Mouse (Mus musculus) heart, postnatal 0 days (tissue): ENCODE measurements at regions not wholly inside any gene's neighbourhood (a gene's known extent, or its start where the extent isn't known, plus 50 kb on each side); places are given as distances from the start of the nearest gene placed in this dataset.

ENCODE experiments used
- ATAC-seq: fragments of 200-750 bp; cut with Nextera tagmentation; 2 replicates; pipeline ENCODE4 v1.8.0; 2017; ENCODE audit warnings: low read depth, moderate number of reproducible peaks, moderate library complexity; ENCODE audit not compliant: insufficient read depth
- DNase-seq: peaks from one replicate; pipeline ENCODE4 v3.0.0-alpha.2; 2016; ENCODE audit warnings: low spot score
- H3K27ac ChIP-seq: fragments of 300-500 bp; sonication (generic); 2 replicates; pipeline ENCODE4 v1.5.1; 2014; ENCODE audit warnings: low read depth, mild to moderate bottlenecking
- H3K27me3 ChIP-seq: fragments of 300-500 bp; sonication (generic); 2 replicates; pipeline ENCODE4 v1.6.1; 2014; ENCODE audit warnings: low read length, mixed read lengths; ENCODE audit not compliant: control insufficient read depth, insufficient read depth
- H3K36me3 ChIP-seq: fragments of 300-500 bp; sonication (generic); replicated peaks from 2 replicates; pipeline ENCODE4 v1.6.1; 2014; ENCODE audit warnings: low read length, mixed read lengths; ENCODE audit not compliant: control insufficient read depth, insufficient read depth
- H3K4me1 ChIP-seq: fragments of 300-500 bp; sonication (generic); 2 replicates; pipeline ENCODE4 v1.6.1; 2014; ENCODE audit warnings: antibody characterized with exemption; ENCODE audit not compliant: control insufficient read depth, insufficient read depth
- H3K4me2 ChIP-seq: fragments of 300-500 bp; sonication (generic); 2 replicates; pipeline ENCODE4 v1.6.1; 2014; ENCODE audit warnings: low read depth, mild to moderate bottlenecking, low read length, moderate library complexity
- H3K4me3 ChIP-seq: fragments of 300-500 bp; sonication (generic); 2 replicates; pipeline ENCODE4 v1.5.1; 2014; ENCODE audit warnings: low read depth, low read length
- H3K9ac ChIP-seq: fragments of 300-500 bp; sonication (generic); replicated peaks from 2 replicates; pipeline ENCODE4 v1.6.1; 2014; ENCODE audit warnings: low read depth, low read length, mixed read lengths
- H3K9me3 ChIP-seq: fragments of 300-500 bp; sonication (generic); replicated peaks from 2 replicates; pipeline ENCODE4 v1.6.1; 2016; ENCODE audit warnings: low read length; ENCODE audit not compliant: control insufficient read depth
- CTCF ChIP-seq: IDR thresholded peaks from 2 replicates; pipeline ENCODE4 v1.5.1; 2016; ENCODE audit warnings: antibody characterized with exemption, control low read depth, low read depth
- EP300 ChIP-seq: IDR thresholded peaks from 2 replicates; pipeline ENCODE4 v1.6.1; 2016; ENCODE audit warnings: antibody characterized with exemption, low read depth
- WGBS: fragments of 180-500 bp; shearing (Covaris S2); extraction: QIAGEN DNeasy Blood & Tissue Kit; methylation state at CpG from one replicate; pipeline ENCODE4 v1.1.7; 2014; 5-methylcytosine and 5-hydroxymethylcytosine counted together

GRCm38 (mm10) chr6:93066553-93067376 is 123.5 kb upstream of the Adamts9 start:
- no peak for ATAC-seq
- no peaks in the 10 kb centered on the region for H3K9me3 ChIP-seq
- peak overlapping the region; percentile 16; the same call in 1 of the 2 replicates for H3K4me3 ChIP-seq
- 66% methylated on average over 11 of the region's 11 CpGs for WGBS
- H3K27me3 ChIP-seq, result no peaks in the 10 kb centered on the region
- H3K27ac ChIP-seq, result peak overlapping the region; percentile 74
- TF ChIP-seq CTCF, result no peak
- no peak for TF ChIP-seq EP300
- no peak overlapping the region for H3K9ac ChIP-seq
- H3K36me3 ChIP-seq, result no peaks in the 10 kb centered on the region
- H3K4me2 ChIP-seq, result peak overlapping the region; percentile 48
- H3K4me1 ChIP-seq, result peaks cover 15% of the 10 kb centered on the region
- DNase-seq, result no peak

GRCm38 (mm10) chr6:93065917-93066552 is 122.7 kb upstream of the Adamts9 start:
- Histone ChIP-seq H3K4me3 (peak overlapping the region; percentile 16), H3K9me3 (no peaks in the 10 kb centered on the region), H3K9ac (no peak overlapping the region), H3K4me2 (peak overlapping the region; percentile 48), H3K4me1 (peaks cover 15% of the 10 kb centered on the region), H3K36me3 (no peaks in the 10 kb centered on the region), H3K27ac (peak overlapping the region; percentile 74), H3K27me3 (no peaks in the 10 kb centered on the region)
- TF ChIP-seq CTCF (no peak), EP300 (no peak)
- 43% methylated on average over 12 of the region's 12 CpGs for WGBS
- DNase-seq, result peak; percentile 30
- no peak for ATAC-seq

DNA sequence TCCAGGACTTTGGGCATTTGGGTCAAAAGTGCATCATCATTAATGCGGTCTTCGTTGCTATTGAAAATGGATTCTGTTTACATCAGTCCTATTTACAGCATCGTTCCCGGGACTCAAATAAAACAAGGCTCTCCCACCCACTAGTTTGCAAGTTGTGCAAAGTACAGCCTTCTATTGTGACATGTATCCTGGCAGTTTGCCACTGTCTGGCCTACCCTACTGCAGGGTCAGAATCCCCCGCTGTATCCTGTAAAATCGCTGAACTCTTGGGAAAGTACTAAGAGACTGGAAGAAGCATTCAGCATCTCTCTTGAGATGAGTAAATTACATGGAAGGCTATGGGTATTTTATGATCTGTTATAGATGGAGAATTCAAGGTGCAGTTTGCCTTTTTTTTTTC is 122.1 kb upstream of the Adamts9 start:
- peaks cover 15% of the 10 kb centered on the region for H3K4me1 ChIP-seq
- ATAC-seq (no peak), DNase-seq (no peak)
- H3K9me3 ChIP-seq, result no peaks in the 10 kb centered on the region
- H3K36me3 ChIP-seq, result no peaks in the 10 kb centered on the region
- TF ChIP-seq EP300 (no peak), CTCF (no peak)
- WGBS, result 61% methylated on average over 6 of the region's 6 CpGs
- no peak overlapping the region for H3K4me2 ChIP-seq
- no peak overlapping the region for H3K4me3 ChIP-seq
- no peak overlapping the region for H3K9ac ChIP-seq
- H3K27ac ChIP-seq, result peak overlapping the region; percentile 74
- H3K27me3 ChIP-seq, result no peaks in the 10 kb centered on the region

- H3K4me3 ChIP-seq, result no peak overlapping the region
- H3K9me3 ChIP-seq, result no peaks in the 10 kb centered on the region
- no peak overlapping the region for H3K9ac ChIP-seq
- H3K4me2 ChIP-seq, result no peak overlapping the region
- 63% methylated on average over 7 of the region's 7 CpGs for WGBS
- H3K4me1 ChIP-seq, result peaks cover 15% of the 10 kb centered on the region
- no peaks in the 10 kb centered on the region for H3K36me3 ChIP-seq
- no peak overlapping the region for H3K27ac ChIP-seq
- H3K27me3 ChIP-seq, result no peaks in the 10 kb centered on the region
- DNase-seq, result no peak
- no peak for ATAC-seq
- no peak for TF ChIP-seq EP300
- TF ChIP-seq CTCF, result no peak
Measured at GRCm38 (mm10) chr6:93064366-93064765, 121.1 kb upstream of the Adamts9 start.

DNA sequence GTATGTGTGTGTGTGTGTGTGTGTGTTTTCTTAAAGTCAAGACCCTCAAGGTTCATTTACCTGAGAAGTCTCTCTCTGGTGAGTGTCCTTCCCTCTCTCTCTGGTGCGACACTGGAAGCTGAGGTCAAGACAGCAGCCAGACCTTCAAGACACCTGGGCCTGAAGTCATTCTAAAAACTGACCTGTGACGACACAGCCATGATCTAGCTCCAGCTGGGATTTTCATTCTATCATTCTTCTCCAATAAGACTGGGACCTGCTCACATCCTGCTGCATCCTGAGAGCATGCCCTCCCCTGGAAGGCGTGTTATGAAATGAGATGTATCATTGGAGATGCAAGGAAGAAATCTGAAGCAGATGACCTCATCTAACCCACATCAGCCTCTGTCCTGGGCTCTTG is 118.4 kb upstream of the Adamts9 start:
- ATAC-seq (no peak), DNase-seq (no peak)
- H3K4me3 ChIP-seq, result no peak overlapping the region
- H3K36me3 ChIP-seq, result no peaks in the 10 kb centered on the region
- TF ChIP-seq CTCF (no peak), EP300 (no peak)
- H3K9me3 ChIP-seq, result no peaks in the 10 kb centered on the region
- peaks cover 15% of the 10 kb centered on the region for H3K4me1 ChIP-seq
- no peak overlapping the region for H3K27ac ChIP-seq
- WGBS, result 78% methylated on average over 3 of the region's 3 CpGs
- H3K4me2 ChIP-seq, result no peak overlapping the region
- no peaks in the 10 kb centered on the region for H3K27me3 ChIP-seq
- H3K9ac ChIP-seq, result no peak overlapping the region
